Mouse (Mus musculus) left cerebral cortex, postnatal 14 days (tissue): ENCODE measurements around the gene Mprip. TPM values are rescaled to one million over a fixed set of nuclear protein-coding genes. Genes with fewer than 3 reads are reported as not detected.

Source experiments
- DNase-seq, 2 experiments: peaks; one replicate each; pipeline ENCODE4 v3.0.0; 2021 to 2022; ENCODE audit warnings: low spot score in 2 of 2, mixed read lengths in 1 of 2
- intact Hi-C: fragments of 180-260 bp; cut with DNase I; formaldehyde crosslinking; loops from one replicate; pipeline ENCODE4 v1.15.1; 2025
- total RNA-seq, 2 experiments: library from RNA; stranded (reverse); gene quantifications; 2 replicates each; pipeline ENCODE4 v1.2.3; 2021

Gene Mprip
- total RNA-seq, 2 experiments from 2014 or later = 249 to 264 TPM

GRCm38 (mm10) chr11:59810480-59811158, 149.5 kb downstream of the Mprip start:
- DNase-seq = no peak
- intact Hi-C loops = no loop called here

- intact Hi-C loops = no loop called here
Observed at GRCm38 (mm10) chr11:59811211-59811610, 150.1 kb downstream of the Mprip start.

GRCm38 (mm10) chr11:59813276-59813675, 152.2 kb downstream of the Mprip start:
- no peak for DNase-seq
- intact Hi-C loops = no loop called here

More at GRCm38 (mm10) chr11:59811211-59811610, 150.1 kb downstream of the Mprip start:
- no peak for DNase-seq

- no peak for DNase-seq
- intact Hi-C loops = no loop called here
Observed at GRCm38 (mm10) chr11:59814311-59814710, 153.2 kb downstream of the Mprip start.

- intact Hi-C loops = no loop called here
- DNase-seq = no peak
Observed at GRCm38 (mm10) chr11:59814936-59815335, 153.8 kb downstream of the Mprip start.

GRCm38 (mm10) chr11:59815482-59816065, 154.5 kb downstream of the Mprip start:
- no peak for DNase-seq
- intact Hi-C loops = no loop called here

- no peak for DNase-seq
- intact Hi-C loops = no loop called here
Observed at GRCm38 (mm10) chr11:59817916-59818315, 156.8 kb downstream of the Mprip start.

- DNase-seq = no peak
- intact Hi-C loops = no loop called here
Observed at GRCm38 (mm10) chr11:59821625-59822024, 160.5 kb downstream of the Mprip start.

Other genes starting within 250 kb of the Mprip start
- gene Jmjd4, start 211.3 kb upstream of the Mprip start, total RNA-seq = 10 to 100 TPM; 30.7 to 32.7 TPM
- gene Snap47, start 210.1 kb upstream of the Mprip start, total RNA-seq = 100 to 1,000 TPM; 388 to 398 TPM
- gene Zfp867, start 188.8 kb upstream of the Mprip start, total RNA-seq = 1 to 10 TPM; 3.7 to 3.9 TPM
- gene Zkscan17, start 134.6 kb upstream of the Mprip start, total RNA-seq = 10 to 100 TPM; 12.5 to 14.0 TPM
- 1 to 10 TPM in 1 of 2 experiments, under 1 TPM in 1; 0.80 to 1.1 TPM for gene Nlrp3, start 119.7 kb upstream of the Mprip start, total RNA-seq
- gene Olfr222, start 85.1 kb upstream of the Mprip start, total RNA-seq = not detected
- gene Olfr223, start 68.0 kb upstream of the Mprip start, total RNA-seq = not detected
- 1 to 10 TPM in 1 of 2 experiments, under 1 TPM in 1; 0.89 to 1.9 TPM for gene Pld6, start 126.3 kb downstream of the Mprip start, total RNA-seq
- 10 to 100 TPM; 37.0 to 38.7 TPM for gene Flcn, start 148.7 kb downstream of the Mprip start, total RNA-seq
- gene Nt5m, start 178.1 kb downstream of the Mprip start, total RNA-seq = 10 to 100 TPM; 55.4 to 61.5 TPM
- gene Cops3, start 178.5 kb downstream of the Mprip start, total RNA-seq = 10 to 100 TPM; 67.4 to 68.9 TPM